Mouse (Mus musculus) stomach, embryonic 15.5 days (tissue): ENCODE measurements at regions not wholly inside any gene's neighbourhood (a gene's known extent, or its start where the extent isn't known, plus 50 kb on each side); places are given as distances from the start of the nearest gene placed in this dataset.

ENCODE experiments used
- ATAC-seq: fragments of 200-750 bp; cut with Nextera tagmentation; 2 replicates; pipeline ENCODE4 v1.8.0; 2017; ENCODE audit warnings: low read depth, moderate number of reproducible peaks, moderate TSS enrichment; ENCODE audit not compliant: insufficient read depth, low FRiP score
- H3K27ac ChIP-seq: fragments of 300-500 bp; sonication (generic); 2 replicates; pipeline ENCODE4 v1.5.1; 2015; ENCODE audit warnings: mild to moderate bottlenecking, inconsistent platforms
- H3K27me3 ChIP-seq: fragments of 300-500 bp; sonication (generic); replicated peaks from 2 replicates; pipeline ENCODE4 v1.6.1; 2015; ENCODE audit warnings: inconsistent platforms
- H3K36me3 ChIP-seq: fragments of 300-500 bp; sonication (generic); 2 replicates; pipeline ENCODE4 v1.6.1; 2015; ENCODE audit warnings: inconsistent platforms
- H3K4me1 ChIP-seq: fragments of 300-500 bp; sonication (generic); 2 replicates; pipeline ENCODE4 v1.6.1; 2015; ENCODE audit warnings: inconsistent platforms
- H3K4me2 ChIP-seq: fragments of 300-500 bp; sonication (generic); 2 replicates; pipeline ENCODE4 v1.6.1; 2015; ENCODE audit warnings: mild to moderate bottlenecking, inconsistent platforms
- H3K4me3 ChIP-seq: fragments of 300-500 bp; sonication (generic); replicated peaks from 2 replicates; pipeline ENCODE4 v1.5.1; 2015; ENCODE audit warnings: inconsistent platforms
- H3K9ac ChIP-seq: fragments of 300-500 bp; sonication (generic); 2 replicates; pipeline ENCODE4 v1.6.1; 2015; ENCODE audit warnings: inconsistent platforms
- H3K9me3 ChIP-seq: fragments of 300-500 bp; sonication (generic); 2 replicates; pipeline ENCODE4 v1.6.1; 2016; ENCODE audit warnings: inconsistent platforms
- WGBS: fragments of 180-500 bp; shearing (Covaris S2); methylation state at CpG from one replicate; pipeline ENCODE4 v1.1.7; 2015; 5-methylcytosine and 5-hydroxymethylcytosine counted together

- no peak overlapping the region for H3K27ac ChIP-seq
- 33% methylated on average over 1 of the region's 1 CpGs for WGBS
- H3K9ac ChIP-seq: no peak overlapping the region
- no peaks in the 10 kb centered on the region for H3K27me3 ChIP-seq
- no peak for ATAC-seq
- H3K4me3 ChIP-seq: no peak overlapping the region
- no peak overlapping the region for H3K4me2 ChIP-seq
- H3K36me3 ChIP-seq: no peaks in the 10 kb centered on the region
- no peaks in the 10 kb centered on the region for H3K4me1 ChIP-seq
- no peaks in the 10 kb centered on the region for H3K9me3 ChIP-seq
Observed at GRCm38 (mm10) chr4:72592129-72592528, 260.3 kb downstream of the Aldoart1 start.

GRCm38 (mm10) chr4:72574946-72575345, 277.5 kb downstream of the Aldoart1 start:
- 88% methylated on average over 1 of the region's 1 CpGs for WGBS
- Histone ChIP-seq H3K9ac (no peak overlapping the region), H3K4me3 (no peak overlapping the region), H3K27me3 (no peaks in the 10 kb centered on the region), H3K27ac (no peak overlapping the region), H3K4me1 (no peaks in the 10 kb centered on the region), H3K4me2 (no peak overlapping the region), H3K9me3 (no peaks in the 10 kb centered on the region), H3K36me3 (no peaks in the 10 kb centered on the region)
- ATAC-seq: no peak

GRCm38 (mm10) chr4:72571924-72572323, 280.5 kb downstream of the Aldoart1 start:
- no peaks in the 10 kb centered on the region for H3K9me3 ChIP-seq
- H3K27me3 ChIP-seq: no peaks in the 10 kb centered on the region
- H3K9ac ChIP-seq: no peak overlapping the region
- no peak overlapping the region for H3K27ac ChIP-seq
- ATAC-seq: no peak
- no peak overlapping the region for H3K4me3 ChIP-seq
- 67% methylated on average over 2 of the region's 2 CpGs for WGBS
- no peaks in the 10 kb centered on the region for H3K4me1 ChIP-seq
- no peak overlapping the region for H3K4me2 ChIP-seq
- no peaks in the 10 kb centered on the region for H3K36me3 ChIP-seq

GRCm38 (mm10) chr4:72565186-72565585, 287.2 kb downstream of the Aldoart1 start:
- Histone ChIP-seq H3K4me1 (no peaks in the 10 kb centered on the region), H3K4me2 (no peak overlapping the region), H3K27ac (no peak overlapping the region), H3K36me3 (no peaks in the 10 kb centered on the region), H3K27me3 (no peaks in the 10 kb centered on the region), H3K9me3 (no peaks in the 10 kb centered on the region), H3K9ac (no peak overlapping the region), H3K4me3 (no peak overlapping the region)
- no peak for ATAC-seq
- 78% methylated on average over 3 of the region's 3 CpGs for WGBS

- Histone ChIP-seq H3K4me1 (no peaks in the 10 kb centered on the region), H3K27ac (no peak overlapping the region), H3K4me3 (no peak overlapping the region), H3K9me3 (no peaks in the 10 kb centered on the region), H3K27me3 (no peaks in the 10 kb centered on the region), H3K4me2 (no peak overlapping the region), H3K9ac (no peak overlapping the region), H3K36me3 (no peaks in the 10 kb centered on the region)
- ATAC-seq: no peak
- WGBS: 36% methylated on average over 4 of the region's 4 CpGs
Observed at GRCm38 (mm10) chr4:72562909-72563676, 289.3 kb downstream of the Aldoart1 start.

- Histone ChIP-seq H3K9ac (no peak overlapping the region), H3K4me1 (no peaks in the 10 kb centered on the region), H3K27me3 (no peaks in the 10 kb centered on the region), H3K36me3 (no peaks in the 10 kb centered on the region), H3K4me3 (no peak overlapping the region), H3K4me2 (no peak overlapping the region), H3K27ac (no peak overlapping the region), H3K9me3 (no peaks in the 10 kb centered on the region)
- ATAC-seq: no peak
Observed at GRCm38 (mm10) chr4:72554276-72554675, 298.2 kb downstream of the Aldoart1 start.

GRCm38 (mm10) chr4:72534563-72534962, 317.9 kb downstream of the Aldoart1 start:
- Histone ChIP-seq H3K4me1 (no peaks in the 10 kb centered on the region), H3K27me3 (no peaks in the 10 kb centered on the region), H3K9me3 (no peaks in the 10 kb centered on the region), H3K4me3 (no peak overlapping the region), H3K4me2 (no peak overlapping the region), H3K36me3 (no peaks in the 10 kb centered on the region), H3K27ac (no peak overlapping the region), H3K9ac (no peak overlapping the region)
- 44% methylated on average over 1 of the region's 1 CpGs for WGBS
- no peak for ATAC-seq

GRCm38 (mm10) chr4:72524630-72525029, 323.9 kb upstream of the Tle1 start:
- no peak overlapping the region for H3K9ac ChIP-seq
- no peaks in the 10 kb centered on the region for H3K9me3 ChIP-seq
- H3K4me1 ChIP-seq: no peaks in the 10 kb centered on the region
- no peak overlapping the region for H3K4me3 ChIP-seq
- ATAC-seq: no peak
- no peaks in the 10 kb centered on the region for H3K36me3 ChIP-seq
- H3K4me2 ChIP-seq: no peak overlapping the region
- H3K27ac ChIP-seq: no peak overlapping the region
- H3K27me3 ChIP-seq: no peaks in the 10 kb centered on the region

GRCm38 (mm10) chr4:72524100-72524499, 323.4 kb upstream of the Tle1 start:
- ATAC-seq: no peak
- H3K4me3 ChIP-seq: no peak overlapping the region
- no peak overlapping the region for H3K27ac ChIP-seq
- no peaks in the 10 kb centered on the region for H3K4me1 ChIP-seq
- H3K27me3 ChIP-seq: no peaks in the 10 kb centered on the region
- no peak overlapping the region for H3K9ac ChIP-seq
- no peaks in the 10 kb centered on the region for H3K36me3 ChIP-seq
- 55% methylated on average over 1 of the region's 1 CpGs for WGBS
- H3K4me2 ChIP-seq: no peak overlapping the region
- H3K9me3 ChIP-seq: no peaks in the 10 kb centered on the region

- H3K27ac ChIP-seq: no peak overlapping the region
- no peak for ATAC-seq
- no peaks in the 10 kb centered on the region for H3K9me3 ChIP-seq
- no peak overlapping the region for H3K4me2 ChIP-seq
- H3K9ac ChIP-seq: no peak overlapping the region
- no peaks in the 10 kb centered on the region for H3K36me3 ChIP-seq
- WGBS: 73% methylated on average over 1 of the region's 1 CpGs
- H3K4me1 ChIP-seq: no peaks in the 10 kb centered on the region
- H3K27me3 ChIP-seq: no peaks in the 10 kb centered on the region
- no peak overlapping the region for H3K4me3 ChIP-seq
Observed at GRCm38 (mm10) chr4:72511220-72511619, 310.5 kb upstream of the Tle1 start.

- H3K36me3 ChIP-seq: no peaks in the 10 kb centered on the region
- no peaks in the 10 kb centered on the region for H3K27me3 ChIP-seq
- H3K4me3 ChIP-seq: no peak overlapping the region
- no peak overlapping the region for H3K27ac ChIP-seq
- no peak overlapping the region for H3K4me2 ChIP-seq
- ATAC-seq: no peak
- 65% methylated on average over 1 of the region's 1 CpGs for WGBS
- H3K9ac ChIP-seq: no peak overlapping the region
- no peaks in the 10 kb centered on the region for H3K4me1 ChIP-seq
- no peaks in the 10 kb centered on the region for H3K9me3 ChIP-seq
Observed at GRCm38 (mm10) chr4:72481748-72482147, 281.0 kb upstream of the Tle1 start.

- no peaks in the 10 kb centered on the region for H3K4me1 ChIP-seq
- 49% methylated on average over 3 of the region's 3 CpGs for WGBS
- H3K9me3 ChIP-seq: no peaks in the 10 kb centered on the region
- no peak overlapping the region for H3K27ac ChIP-seq
- no peak overlapping the region for H3K4me3 ChIP-seq
- H3K4me2 ChIP-seq: no peak overlapping the region
- no peaks in the 10 kb centered on the region for H3K36me3 ChIP-seq
- H3K9ac ChIP-seq: no peak overlapping the region
- no peaks in the 10 kb centered on the region for H3K27me3 ChIP-seq
- no peak for ATAC-seq
Observed at GRCm38 (mm10) chr4:72480535-72480934, 279.8 kb upstream of the Tle1 start.
